Mouse (Mus musculus): ENCODE measurements around the gene Gga1.

Gene Gga1

DNA sequence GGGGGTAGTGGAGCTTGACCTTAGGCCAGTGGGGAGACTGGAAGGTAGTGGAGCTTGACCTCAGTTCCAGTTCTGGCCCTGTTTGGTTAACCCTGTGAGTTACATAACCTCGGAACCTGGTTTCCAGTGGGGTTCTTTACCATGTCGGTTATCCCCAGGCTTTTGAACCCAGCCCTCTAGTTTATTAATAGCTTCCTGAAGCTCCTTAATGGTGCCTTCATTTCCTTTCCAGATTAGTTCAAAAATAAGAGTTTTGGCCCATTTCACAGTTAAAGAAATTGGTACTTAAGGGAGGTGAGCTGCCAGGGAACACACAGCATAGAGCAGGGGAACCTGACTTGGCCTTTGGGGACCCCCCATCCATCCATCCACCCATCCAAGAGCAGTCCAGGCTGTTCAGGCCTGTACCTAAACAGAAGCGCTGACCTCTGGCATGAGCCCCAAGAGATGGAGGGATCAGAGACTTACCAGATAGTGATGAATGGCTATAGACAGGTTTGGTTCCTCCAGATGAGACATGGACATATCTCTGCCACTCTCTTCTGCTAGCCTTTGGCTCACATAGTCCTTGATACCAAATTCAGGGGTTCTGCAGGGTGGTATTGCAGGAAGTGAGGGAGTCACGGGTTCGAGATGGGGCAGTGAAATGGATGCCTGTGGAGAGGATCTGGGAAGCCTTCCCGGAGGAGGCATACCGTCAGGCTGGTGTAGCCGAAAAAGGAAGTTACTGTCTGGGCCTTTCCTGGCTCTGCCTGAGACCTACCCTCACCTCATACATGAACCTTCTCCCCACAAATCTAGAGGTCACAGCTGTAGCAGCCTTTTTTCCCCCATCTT lies 38.1 kb downstream of the Gga1 start:
- no peak for DNase-seq

DNA sequence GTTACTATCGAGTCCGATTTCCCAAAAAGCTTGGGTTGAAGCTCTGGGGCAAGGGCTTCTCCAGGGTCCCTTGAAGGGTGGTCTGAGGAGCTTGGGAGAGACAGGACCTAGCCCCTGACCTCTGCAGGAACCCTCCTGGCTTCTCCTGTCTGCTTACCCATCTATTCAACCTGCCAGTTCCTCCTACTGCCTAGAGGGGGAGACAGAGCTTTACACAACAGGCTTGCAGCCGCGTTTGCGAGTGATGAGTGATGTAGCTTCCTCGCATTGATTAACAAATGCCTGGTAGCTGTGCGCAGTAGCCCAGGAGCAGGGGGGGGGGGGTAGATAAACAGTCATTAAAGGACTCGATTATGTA lies 38.6 kb downstream of the Gga1 start:
- peak; percentile 82 for DNase-seq

DNA sequence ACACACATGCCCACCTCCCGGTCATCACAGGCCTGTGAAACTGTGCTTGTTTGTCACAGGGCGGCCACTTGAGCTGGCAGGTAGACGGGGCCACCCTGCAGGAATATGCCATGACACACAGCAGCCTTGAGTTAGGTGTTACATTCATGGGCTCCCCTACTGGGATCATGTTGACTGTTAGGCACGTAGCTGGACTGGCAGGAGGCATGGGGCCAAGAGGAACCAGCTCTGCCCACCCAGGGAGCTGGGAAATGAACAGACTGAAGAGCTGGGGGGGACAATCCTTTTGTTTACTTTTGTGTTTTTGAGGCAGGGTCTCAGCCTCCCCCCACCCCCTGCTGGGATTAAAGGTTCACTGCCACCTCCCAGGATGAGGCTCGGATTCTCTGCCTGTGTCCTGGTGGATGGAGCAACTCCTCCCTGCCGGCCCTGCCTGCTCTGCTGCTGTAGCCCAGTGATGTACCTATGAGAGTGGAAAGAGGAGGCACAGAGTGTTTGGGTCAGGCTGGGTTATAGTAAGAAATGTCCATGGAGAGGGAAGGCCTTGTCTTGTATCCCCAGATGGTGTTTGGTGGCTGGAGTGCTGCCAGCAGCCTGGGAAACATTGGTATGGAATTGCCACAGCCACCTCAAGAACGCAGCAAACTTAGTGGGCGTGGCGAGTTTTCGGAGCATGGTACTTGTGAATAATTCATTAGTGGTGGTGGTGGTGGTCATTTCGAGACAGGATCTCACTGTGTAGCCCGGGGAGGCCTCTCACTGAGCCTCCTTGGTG lies 39.2 kb downstream of the Gga1 start:
- DNase-seq = no peak

DNA sequence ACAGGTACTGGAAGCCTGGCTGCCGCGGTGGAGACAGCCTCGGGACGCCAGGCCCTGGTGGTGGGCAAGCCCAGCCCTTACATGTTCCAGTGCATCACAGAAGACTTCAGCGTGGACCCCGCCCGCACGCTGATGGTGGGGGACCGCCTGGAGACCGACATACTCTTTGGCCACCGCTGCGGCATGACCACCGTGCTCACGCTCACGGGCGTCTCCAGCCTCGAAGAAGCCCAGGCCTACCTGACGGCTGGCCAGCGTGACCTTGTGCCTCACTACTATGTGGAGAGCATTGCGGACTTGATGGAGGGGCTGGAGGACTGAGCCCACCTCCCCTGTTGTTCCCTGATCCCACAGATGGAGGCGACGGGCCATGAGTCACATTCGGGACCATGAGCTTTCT lies 41.1 kb downstream of the Gga1 start:
- DNase-seq = no peak

DNA sequence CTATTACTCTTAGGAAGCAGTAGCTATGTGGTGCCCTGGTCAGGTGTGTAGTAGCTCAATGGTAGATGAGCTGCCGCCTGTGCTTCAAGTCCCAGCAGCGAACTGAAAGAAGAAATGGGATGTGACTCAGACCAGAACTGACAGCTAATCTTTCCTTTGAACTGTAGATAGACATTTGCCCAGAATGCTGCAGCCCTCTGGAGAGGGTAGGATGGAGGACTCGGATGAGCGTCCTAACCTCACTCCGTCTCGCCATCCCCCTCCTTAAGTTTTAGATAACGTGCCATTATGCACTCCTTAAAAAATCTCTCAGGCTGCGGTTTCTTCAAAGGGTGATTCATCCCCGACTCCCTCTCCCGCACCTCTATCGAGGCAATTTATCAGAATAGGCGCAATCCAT lies 42.9 kb downstream of the Gga1 start:
- DNase-seq = no peak

DNA sequence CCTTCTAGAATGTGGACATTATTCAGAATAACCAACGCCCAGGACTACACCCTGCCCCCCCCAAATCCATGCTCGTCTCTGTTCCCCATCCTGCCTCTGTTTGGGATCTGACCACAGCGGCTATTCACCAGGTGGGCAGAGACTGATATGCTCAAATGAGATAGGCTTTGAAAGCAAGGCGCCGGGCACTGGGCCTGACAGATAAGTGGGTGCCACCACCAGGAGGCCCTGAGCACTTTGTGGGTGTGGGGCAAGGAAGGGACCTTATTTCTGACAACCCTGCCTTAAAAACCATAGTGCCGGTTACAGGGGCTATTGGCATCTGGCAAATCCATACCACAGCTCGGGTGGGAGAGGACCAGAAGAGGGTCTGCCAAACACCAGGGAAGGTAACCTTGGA lies 45.7 kb downstream of the Gga1 start:
- DNase-seq = no peak

DNA sequence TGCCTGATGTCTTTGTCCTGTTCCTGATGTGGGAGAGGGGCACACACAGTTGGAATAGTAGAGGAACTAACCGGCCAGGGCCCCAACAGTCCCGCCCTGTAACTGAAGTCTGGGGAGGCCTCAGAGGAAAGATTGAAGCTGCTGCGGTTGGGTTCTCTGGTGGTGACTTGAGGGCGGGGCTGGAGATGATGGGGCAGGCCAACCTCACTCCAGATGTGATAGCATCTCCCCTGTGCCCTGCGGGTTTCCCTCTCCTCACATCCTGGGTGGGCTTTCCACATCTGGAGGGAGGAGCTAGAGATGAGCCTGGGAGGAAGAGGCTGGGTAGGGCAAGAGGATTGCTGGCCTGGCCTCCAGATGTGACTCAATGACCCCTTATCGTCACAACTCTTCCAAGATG lies 46.6 kb downstream of the Gga1 start:
- no peak for DNase-seq

DNA sequence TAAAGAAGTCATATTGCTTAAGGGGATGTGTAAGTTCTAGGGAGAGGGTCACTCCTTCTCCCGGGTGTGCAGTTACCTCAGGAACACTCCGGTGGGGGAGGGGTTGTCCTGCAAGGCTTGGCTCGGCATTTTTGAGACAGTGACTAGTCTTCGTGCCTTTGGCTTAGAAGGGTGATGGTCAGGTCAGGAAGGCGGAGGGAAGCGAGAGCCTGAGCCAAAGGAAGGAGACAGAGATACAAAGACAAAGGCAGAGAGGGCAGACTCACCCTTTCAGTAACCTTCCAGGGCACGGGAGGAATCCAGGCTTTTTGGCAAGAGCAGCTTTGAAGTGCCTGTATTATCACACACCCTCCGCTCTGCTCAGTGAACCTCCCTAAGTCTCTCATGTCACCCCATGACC lies 48.1 kb downstream of the Gga1 start:
- DNase-seq = peak; percentile 63

DNA sequence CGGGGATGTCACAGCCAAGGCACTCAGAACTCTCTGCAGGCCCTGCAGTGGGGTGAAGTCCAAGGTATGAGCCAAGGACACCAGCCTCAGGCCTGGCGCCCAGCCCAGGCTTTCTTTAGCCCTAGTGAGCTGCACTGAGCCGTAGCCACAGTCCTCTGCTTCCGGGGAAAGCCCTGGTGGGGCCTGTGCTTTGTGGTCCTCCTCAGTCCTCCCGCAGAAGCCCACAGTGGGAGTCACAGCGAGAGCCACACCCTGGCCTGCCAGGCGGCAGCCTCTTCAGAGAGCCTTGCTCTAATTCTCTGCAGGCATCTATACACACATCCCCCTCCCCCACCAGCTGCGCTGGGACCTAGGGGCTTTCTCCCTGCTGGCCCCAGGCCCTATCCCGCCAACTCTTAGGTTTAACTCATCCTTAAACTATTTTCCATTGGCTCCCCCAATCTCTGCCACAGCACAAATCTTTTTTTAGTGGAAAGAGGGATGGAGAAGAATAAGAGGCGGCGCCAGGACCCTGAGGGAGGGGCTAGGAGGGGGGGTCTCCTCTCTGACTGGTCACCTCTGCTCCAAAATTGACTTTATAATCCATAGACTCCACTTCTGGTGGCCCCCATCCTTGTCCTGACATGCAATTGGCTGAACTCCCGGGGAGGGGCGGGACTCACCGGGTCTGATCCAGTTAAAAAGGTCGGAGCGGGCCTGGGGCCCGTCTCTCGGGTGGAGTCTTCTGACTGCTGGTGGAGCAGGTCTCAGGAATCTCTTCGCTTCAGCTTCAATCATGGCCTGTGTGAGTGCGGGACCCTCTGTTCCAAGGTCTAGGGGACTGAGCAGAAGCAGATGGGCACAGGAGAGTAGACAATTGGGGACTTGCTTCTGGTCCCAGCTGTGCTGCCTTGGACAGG lies 49.3 kb downstream of the Gga1 start, which contains the start of gene Lgals1:
TSS of gene Lgals1 (plus strand) at position 705 of the 899 bp plus-strand sequence.
- DNase-seq = peak; percentile 96

DNA sequence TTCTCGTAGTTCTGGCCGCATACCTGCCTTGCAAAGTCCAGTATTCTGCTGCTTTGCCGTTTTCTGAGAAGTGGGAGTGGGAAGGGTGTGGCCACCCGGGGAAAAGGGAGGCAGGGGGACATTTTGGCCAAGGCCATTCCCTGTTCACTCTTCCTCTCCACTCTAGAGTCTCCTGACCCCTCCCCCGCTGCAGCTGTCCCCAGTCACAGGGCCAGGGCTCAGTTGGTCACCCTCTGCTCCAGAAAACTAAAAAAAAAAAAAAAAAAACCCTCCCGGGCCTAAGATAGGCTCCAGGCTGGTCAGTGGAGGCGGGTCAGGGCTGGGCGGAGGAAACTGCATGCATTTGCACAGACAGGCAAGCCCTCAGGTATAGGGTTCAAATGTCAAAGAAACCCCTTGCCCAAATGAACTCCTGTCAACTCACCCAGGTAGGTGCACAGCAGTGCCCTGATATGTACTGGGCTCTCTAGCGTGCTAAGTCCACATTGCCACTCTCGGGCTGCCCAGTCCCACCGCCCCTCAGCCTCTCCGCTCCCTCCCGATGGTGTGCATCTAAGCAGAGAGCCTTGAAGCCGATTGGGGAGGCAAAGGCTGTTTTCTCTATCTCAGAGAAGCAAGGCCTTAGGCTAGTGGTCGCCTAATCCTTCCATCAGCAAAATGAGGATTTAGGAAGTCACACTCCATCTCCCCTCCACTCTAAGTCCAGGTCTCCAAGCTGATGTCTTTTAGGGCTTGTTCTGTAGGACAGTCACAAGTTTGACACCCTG lies 50.2 kb downstream of the Gga1 start:
- DNase-seq = peak; percentile 33

DNA sequence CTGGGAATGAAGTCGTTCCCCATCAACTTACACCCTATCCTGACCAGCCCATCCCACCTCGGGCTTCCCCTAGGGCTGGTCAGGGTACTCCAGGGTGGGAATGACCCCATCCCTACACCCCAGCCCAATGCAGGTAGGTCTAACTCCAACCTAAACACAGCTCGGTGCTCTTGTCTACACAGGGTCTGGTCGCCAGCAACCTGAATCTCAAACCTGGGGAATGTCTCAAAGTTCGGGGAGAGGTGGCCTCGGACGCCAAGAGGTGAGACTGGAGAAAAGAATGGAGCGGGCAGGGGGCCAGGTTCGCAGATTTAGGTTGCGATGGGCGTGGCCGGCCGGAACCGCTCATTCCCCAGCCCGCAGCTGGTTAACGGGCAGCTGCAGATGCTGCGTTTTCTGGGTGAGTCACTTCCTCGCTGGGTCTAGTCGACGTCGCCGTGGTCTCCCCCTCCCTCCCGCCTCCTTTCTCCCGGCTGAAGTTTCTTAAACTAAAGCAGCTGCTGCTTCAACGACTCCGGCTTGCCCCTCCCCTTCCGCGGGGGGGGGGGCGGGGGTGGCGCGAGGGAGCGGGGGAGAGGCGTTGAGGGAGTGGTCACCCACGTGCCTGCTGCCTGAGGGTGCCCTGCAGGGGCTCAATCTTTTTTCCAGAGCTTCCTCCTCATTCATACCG lies 50.9 kb downstream of the Gga1 start:
- DNase-seq = peak; percentile 71

DNA sequence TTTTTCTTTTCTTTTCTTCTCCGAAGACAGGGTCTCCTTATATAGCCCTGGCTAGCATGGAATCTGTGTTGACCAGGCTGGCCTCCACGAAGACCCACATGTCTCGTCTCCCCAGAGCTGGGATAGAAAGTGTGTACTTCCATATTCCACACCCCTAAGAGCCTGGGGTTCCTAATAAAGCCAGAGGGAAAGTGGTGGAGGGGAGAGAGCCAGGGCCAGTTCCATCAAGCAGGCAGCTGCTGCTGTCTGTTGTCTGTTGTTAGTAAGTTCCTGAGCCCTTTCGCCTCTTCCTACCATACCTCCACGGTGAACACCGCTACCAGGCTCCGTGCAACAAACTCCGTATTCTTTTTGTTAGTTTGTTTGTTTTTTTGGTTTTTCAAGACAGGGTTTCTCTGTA lies 51.5 kb downstream of the Gga1 start:
- no peak for DNase-seq

DNA sequence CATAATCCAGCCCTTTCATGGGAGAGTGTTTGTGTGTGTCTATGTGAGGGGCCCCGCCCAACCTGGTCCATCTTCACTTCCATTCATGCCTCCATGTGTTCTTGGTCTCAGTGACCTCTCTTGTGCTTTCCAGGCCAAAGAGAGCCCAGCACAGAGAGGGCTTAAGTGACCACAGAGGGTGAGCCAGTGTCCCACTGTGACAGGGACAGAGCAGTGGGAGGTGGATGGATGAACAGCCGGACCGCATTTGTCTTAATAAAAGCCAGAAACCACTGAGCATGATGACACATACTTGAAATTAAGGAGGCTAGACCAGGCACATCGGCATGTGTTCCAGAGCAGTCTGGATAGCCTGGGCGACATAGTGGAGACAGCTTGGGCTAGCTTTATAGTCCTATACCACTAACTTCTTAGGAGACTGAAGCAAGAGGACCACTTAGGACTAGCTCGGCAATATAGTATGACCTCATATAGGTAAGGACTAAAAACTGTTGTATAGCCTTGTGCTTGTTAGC lies 53.3 kb downstream of the Gga1 start:
- no peak for DNase-seq

DNA sequence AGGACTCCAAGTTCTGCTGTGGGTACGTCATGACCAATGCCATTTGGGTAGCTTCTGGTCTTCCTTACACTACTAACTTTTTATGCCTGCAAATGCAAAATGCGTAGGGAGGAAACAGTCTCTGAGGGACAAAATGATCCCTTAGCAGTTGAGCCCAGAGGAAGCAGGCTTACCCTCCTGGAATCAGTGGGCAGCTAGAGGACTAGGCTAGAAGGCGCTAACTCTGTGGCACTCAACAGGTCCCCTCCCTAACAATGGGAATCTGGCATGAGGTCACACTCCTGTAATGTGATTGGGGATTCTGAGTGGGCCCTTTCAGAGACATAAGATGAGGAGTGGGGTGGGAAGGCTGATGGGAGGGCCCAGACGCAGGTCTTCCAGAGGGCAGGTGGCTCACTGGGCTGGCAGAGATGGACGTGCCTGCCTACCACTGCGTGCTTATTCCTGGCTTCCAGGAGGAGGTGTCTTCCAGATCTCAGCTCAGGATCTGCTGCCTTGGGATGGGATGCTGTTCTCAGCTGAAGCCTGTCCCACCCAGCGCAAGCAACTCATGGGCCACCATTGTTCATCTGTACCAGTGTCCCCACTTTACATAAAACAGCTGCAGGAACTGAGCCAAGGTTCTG lies 53.9 kb downstream of the Gga1 start:
- no peak for DNase-seq

DNA sequence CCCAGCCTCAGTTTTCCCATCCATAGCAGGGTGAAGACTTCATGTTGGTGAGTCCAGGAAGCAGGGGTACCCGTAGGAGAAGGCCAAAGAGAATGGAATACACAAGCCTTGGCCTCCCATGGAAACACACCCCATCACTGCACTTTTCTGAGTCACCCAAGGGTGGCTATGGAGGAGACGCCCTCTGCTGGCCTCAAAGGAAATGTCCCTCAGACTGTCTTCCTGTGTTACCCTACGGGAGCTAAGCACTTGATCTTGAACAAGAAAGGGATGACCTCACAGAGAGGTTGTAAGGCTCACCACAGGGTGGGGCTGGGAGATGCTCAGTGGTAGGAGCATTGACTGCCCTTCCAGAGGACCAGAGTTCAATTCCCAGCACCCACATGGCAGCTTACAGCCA lies 54.6 kb downstream of the Gga1 start:
- peak; percentile 67 for DNase-seq

DNA sequence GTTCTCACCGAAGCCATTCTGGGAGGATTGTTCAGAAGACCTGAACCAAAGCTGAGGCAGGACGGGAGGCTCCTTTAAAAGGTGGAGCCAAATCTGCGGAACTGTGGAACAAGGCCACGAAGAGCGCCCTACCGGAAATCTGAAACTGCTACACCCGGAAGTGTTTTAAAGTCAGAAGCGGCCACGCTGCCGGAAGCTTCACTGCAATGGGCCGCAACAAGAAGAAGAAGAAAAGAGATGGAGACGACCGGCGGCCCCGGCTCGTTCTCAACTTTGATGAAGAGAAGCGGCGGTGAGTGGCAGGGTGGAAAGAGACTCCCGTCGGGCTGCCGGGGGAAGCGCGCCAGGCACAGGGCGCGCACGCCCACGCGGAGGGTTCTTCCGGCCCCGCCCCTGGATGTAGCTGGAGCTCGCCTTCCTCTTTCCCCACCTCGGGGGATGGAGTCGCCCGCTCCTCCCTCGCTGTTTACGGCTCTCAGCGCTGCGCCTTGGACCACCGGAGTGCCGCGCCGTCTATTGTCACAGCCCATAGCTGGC lies 57.9 kb downstream of the Gga1 start, which contains the start of gene Nol12:
TSS of gene Nol12 (plus strand) at position 150 of the 537 bp plus-strand sequence.
- DNase-seq = peak; percentile 91

DNA sequence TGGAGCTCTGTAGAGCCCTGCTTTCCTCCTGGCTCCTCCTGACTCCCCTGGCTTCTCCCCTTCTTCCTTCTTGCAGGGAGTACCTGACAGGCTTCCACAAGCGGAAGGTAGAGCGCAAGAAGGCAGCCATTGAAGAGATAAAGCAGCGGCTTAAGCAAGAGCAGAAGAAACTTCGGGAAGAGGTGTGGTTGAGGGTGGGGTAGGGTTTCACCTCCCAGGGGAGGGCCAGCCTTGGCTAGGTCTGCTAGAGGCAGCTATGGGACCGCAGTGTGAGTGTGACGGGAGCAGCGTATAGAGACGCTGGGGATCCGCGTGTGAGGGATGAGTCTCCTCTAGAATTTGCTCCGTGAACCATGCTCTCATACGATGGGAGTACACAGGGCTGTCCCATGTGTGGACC lies 59.4 kb downstream of the Gga1 start:
- DNase-seq = no peak

DNA sequence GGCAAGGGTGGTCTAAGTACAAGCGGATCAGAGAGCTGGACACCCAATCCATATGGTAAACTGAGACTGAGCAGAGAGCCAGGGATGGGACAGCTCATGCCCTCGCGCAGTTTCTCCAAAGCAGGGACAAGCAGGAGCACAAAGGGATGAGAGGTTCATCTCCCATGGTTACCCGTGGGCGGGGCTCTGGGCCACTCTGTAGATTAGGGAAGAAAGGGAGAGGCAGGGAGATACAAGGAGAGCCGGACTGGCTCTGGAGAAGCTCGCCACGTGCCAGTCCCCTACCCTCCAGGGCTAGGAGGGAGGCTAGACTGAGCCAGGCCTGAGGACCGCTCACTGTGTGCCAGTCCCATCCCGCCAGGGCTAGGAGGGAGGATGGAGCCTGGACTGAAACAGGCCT lies 60.3 kb downstream of the Gga1 start:
- no peak for DNase-seq

DNA sequence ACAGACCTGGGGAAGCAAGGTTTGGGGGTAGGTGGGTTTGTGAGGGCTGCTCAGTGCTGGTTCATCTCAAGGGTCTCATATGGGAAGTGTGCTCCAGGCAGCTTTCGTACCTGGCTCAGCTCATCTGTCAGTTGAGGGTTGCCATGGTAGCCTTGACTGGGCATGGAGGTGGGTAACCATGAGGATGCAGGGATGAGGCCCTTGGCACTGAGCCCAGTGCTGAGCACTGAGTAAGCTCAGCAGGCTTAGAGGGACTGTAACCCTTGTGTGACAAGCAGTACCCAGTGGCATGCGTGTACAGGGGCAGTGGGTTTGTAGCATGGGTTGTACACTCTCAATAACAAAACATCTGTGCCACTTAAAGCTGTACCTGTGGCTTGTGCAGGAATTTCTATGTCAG lies 61.0 kb downstream of the Gga1 start:
- no peak for DNase-seq

DNA sequence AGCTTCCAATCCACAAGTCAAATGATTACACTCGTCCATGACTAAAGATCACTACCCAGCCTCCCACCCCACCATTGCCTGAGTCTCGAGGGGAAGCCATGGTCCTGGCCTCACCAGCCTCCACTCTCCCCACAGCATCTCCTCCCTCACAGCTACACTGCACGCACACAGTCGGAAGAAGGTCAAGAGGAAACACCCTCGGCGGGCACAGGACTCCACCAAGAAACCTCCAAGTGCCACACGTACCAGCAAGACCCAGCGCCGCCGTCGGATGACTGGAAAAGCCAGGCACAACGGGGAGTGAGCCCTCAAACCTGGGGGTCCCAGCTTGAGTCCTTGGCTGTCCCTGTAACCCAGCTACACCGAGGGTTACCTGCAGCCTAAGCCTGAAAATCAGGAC lies 63.3 kb downstream of the Gga1 start:
- DNase-seq = no peak

DNA sequence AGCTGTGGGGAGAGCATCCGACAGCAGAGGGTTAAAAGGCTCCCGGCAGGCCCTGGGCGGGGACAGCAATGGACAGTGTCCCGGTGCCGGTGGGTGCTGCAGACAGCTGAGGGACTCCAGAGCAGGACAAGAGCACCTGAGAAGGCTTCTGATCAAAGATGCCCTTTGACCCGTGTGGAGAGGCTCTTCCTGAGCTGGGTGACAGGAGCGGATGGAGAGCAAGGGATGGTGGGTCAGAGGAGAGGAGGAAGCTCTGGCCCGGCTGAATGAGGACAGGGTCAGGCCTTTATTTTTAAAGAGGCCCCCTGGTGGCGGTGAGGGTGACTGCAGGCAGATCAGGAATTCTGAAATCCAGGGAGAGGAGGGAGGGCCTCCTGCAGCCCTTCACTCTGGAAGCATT lies 65.7 kb downstream of the Gga1 start:
- DNase-seq = peak; percentile 87

Measured in kidney, adult 9 months (tissue).